ENCODE assay signal across 9 mouse cellular contexts in the genomic region with DNA sequence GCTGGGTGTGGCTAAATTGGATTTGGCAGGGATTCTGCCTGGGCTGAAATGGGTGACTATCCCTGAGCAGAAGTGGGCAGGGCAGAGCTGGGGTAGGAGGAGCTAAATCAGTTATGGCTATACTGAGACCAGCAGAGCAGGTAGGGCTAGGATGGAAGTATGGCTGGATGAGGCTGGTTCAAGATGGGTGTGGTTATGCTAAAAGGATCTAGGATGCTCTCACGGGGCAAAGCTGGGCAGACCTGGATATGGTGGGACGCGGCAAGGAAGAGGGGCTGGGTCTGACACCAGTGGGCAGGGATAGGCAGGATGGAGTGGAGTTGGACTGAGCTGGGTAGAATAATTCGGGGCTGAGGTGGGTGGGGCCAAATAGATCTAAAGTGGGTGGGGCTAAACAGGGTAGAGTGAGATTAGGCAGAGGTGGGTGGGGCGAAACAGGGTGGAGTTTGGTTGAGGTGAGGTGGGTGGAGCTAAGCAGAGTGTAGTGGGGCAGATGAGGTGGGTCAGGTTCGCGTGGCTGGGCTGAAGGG. TPM values are rescaled to one million over a fixed set of nuclear protein-coding genes. Genes with fewer than 3 reads are reported as not detected.
DNase-seq lines count a peak whose midpoint lies in the region; ATAC-seq and TF ChIP-seq lines count a peak whose summit lies in the region.
"Had no signal": no experiment of that assay in that cellular context is flagged by ENCODE, and none has a peak within 500 bp of the region (broad histone marks: within the 10 kb centered on the region; RNA-seq: fewer than 3 reads in every experiment).

No protein-coding gene starts in this region.

- WGBS in heart, embryonic 12.5 days: 94% methylated on average over 7 of the region's 7 CpGs
- 93% methylated on average over 7 of the region's 7 CpGs for WGBS in heart, embryonic 10.5 days
- 93% methylated on average over 7 of the region's 7 CpGs for WGBS in lung, postnatal 0 days
- WGBS in intestine, embryonic 14.5 days: 93% methylated on average over 7 of the region's 7 CpGs
- WGBS in liver, postnatal 0 days (ENCODE audit: insufficient replicate concordance): 89% methylated on average over 7 of the region's 7 CpGs

- H3K4me2 ChIP-seq in heart, embryonic 12.5 days: no peak overlapping the region
- no peak overlapping the region for H3K4me2 ChIP-seq in lung, postnatal 0 days (replicated peaks; ENCODE audit: low read depth, low read length)
- no peak overlapping the region for H3K4me2 ChIP-seq in intestine, embryonic 14.5 days (ENCODE audit: low read length)
- H3K4me2 ChIP-seq in liver, postnatal 0 days (ENCODE audit: low read depth, low read length): no peak overlapping the region

- no peak overlapping the region for H3K4me3 ChIP-seq in heart, embryonic 12.5 days
- H3K4me3 ChIP-seq in heart, embryonic 10.5 days: no peak overlapping the region
- H3K4me3 ChIP-seq in lung, postnatal 0 days (ENCODE audit: low read depth, low read length): no peak overlapping the region
- no peak overlapping the region for H3K4me3 ChIP-seq in intestine, embryonic 14.5 days (ENCODE audit: low read depth, low read length)
- H3K4me3 ChIP-seq in liver, postnatal 0 days (ENCODE audit: low read depth, low read length): no peak overlapping the region

- TF ChIP-seq CTCF in lung, postnatal 0 days (IDR thresholded peaks at IDR 0.05): no peak
- TF ChIP-seq CTCF in liver, postnatal 0 days (IDR thresholded peaks at IDR 0.05; ENCODE audit: low read depth): no peak

- no peaks in the 10 kb centered on the region; the same call in 1 of the 2 replicates for H3K9me3 ChIP-seq in heart, embryonic 12.5 days (replicated peaks)
- H3K9me3 ChIP-seq in heart, embryonic 10.5 days: no peaks in the 10 kb centered on the region
- H3K9me3 ChIP-seq in lung, postnatal 0 days (ENCODE audit: low read length): no peaks in the 10 kb centered on the region
- no peaks in the 10 kb centered on the region for H3K9me3 ChIP-seq in intestine, embryonic 14.5 days (ENCODE audit: control insufficient read depth, low read length)
- no peaks in the 10 kb centered on the region for H3K9me3 ChIP-seq in liver, postnatal 0 days (ENCODE audit: low read length)

- peaks cover 93% of the 10 kb centered on the region for H3K36me3 ChIP-seq in heart, embryonic 12.5 days
- H3K36me3 ChIP-seq in heart, embryonic 10.5 days: peaks cover 96% of the 10 kb centered on the region
- peaks cover 34% of the 10 kb centered on the region for H3K36me3 ChIP-seq in lung, postnatal 0 days (ENCODE audit: insufficient read depth, low read length)
- H3K36me3 ChIP-seq in intestine, embryonic 14.5 days (ENCODE audit: control insufficient read depth, insufficient read depth, low read length): peaks cover 85% of the 10 kb centered on the region
- peaks cover 32% of the 10 kb centered on the region for H3K36me3 ChIP-seq in liver, postnatal 0 days (replicated peaks; ENCODE audit: insufficient read depth, low read length)

- peak; percentile 49; the same call in 1 of the 2 replicates for ATAC-seq in heart, embryonic 12.5 days (ENCODE audit: insufficient number of reproducible peaks, low FRiP score)
- peak; percentile 8 for ATAC-seq in lung, postnatal 0 days
- peak; percentile 26; the same call in 1 of the 2 replicates for ATAC-seq in intestine, embryonic 14.5 days (replicated peaks; ENCODE audit: low FRiP score, low TSS enrichment, low read depth)
- ATAC-seq in liver, postnatal 0 days: peak; percentile 29; the same call in 1 of the 2 replicates
- ATAC-seq in cerebellum, adult (ENCODE audit: insufficient number of reproducible peaks, low FRiP score, low TSS enrichment): no peak

- H3K9ac ChIP-seq in heart, embryonic 12.5 days: no peak overlapping the region
- H3K9ac ChIP-seq in lung, postnatal 0 days (replicated peaks; ENCODE audit: low read depth): no peak overlapping the region
- no peak overlapping the region for H3K9ac ChIP-seq in intestine, embryonic 14.5 days (ENCODE audit: low read length)
- no peak overlapping the region for H3K9ac ChIP-seq in liver, postnatal 0 days (replicated peaks)

- DNase-seq in heart, embryonic 10.5 days (ENCODE audit: low spot score): no peak
- no peak for DNase-seq in lung, postnatal 0 days (ENCODE audit: low spot score)
- no peak for DNase-seq in lung, postnatal 10 days
- no peak for DNase-seq in intestine, embryonic 14.5 days (ENCODE audit: low spot score)
- peak; percentile 26 for DNase-seq in liver, postnatal 0 days
- DNase-seq in testis, postnatal 14 days (ENCODE audit: low spot score): no peak
- DNase-seq: left cerebral cortex, postnatal 4 days had no signal

- H3K27ac ChIP-seq in heart, embryonic 12.5 days (ENCODE audit: poor library complexity, severe bottlenecking): no peak overlapping the region
- H3K27ac ChIP-seq in heart, embryonic 10.5 days: no peak overlapping the region
- H3K27ac ChIP-seq in lung, postnatal 0 days (ENCODE audit: low read length): no peak overlapping the region
- H3K27ac ChIP-seq in intestine, embryonic 14.5 days (ENCODE audit: low read depth): no peak overlapping the region
- no peak overlapping the region for H3K27ac ChIP-seq in liver, postnatal 0 days (ENCODE audit: low read depth)

- peaks cover 13% of the 10 kb centered on the region for H3K4me1 ChIP-seq in heart, embryonic 12.5 days (replicated peaks)
- H3K4me1 ChIP-seq in heart, embryonic 10.5 days: peaks cover 3% of the 10 kb centered on the region; the same call in 1 of the 2 replicates
- H3K4me1 ChIP-seq in lung, postnatal 0 days (ENCODE audit: insufficient read depth, low read depth, low read length): no peaks in the 10 kb centered on the region
- no peaks in the 10 kb centered on the region for H3K4me1 ChIP-seq in intestine, embryonic 14.5 days (replicated peaks; ENCODE audit: control insufficient read depth, insufficient read depth, low read length)
- H3K4me1 ChIP-seq in liver, postnatal 0 days (ENCODE audit: insufficient read depth): no peaks in the 10 kb centered on the region

- TF ChIP-seq EP300 in lung, postnatal 0 days (IDR thresholded peaks at IDR 0.05): no peak
- no peak for TF ChIP-seq EP300 in liver, postnatal 0 days (IDR thresholded peaks at IDR 0.05; ENCODE audit: low read depth)

- no peaks in the 10 kb centered on the region for H3K27me3 ChIP-seq in heart, embryonic 12.5 days (replicated peaks)
- no peaks in the 10 kb centered on the region for H3K27me3 ChIP-seq in heart, embryonic 10.5 days (ENCODE audit: insufficient read depth, poor library complexity, severe bottlenecking)
- H3K27me3 ChIP-seq in lung, postnatal 0 days (replicated peaks; ENCODE audit: insufficient read depth, low read length): no peaks in the 10 kb centered on the region
- H3K27me3 ChIP-seq in intestine, embryonic 14.5 days (replicated peaks; ENCODE audit: control insufficient read depth, insufficient read depth, low read length): no peaks in the 10 kb centered on the region
- H3K27me3 ChIP-seq in liver, postnatal 0 days (ENCODE audit: insufficient read depth, low read length): no peaks in the 10 kb centered on the region

RNA-seq across cellular contexts. Expression of gene Gtf2ird1, which starts 46.1 kb away (rescaled TPM):
- polyA plus RNA-seq in heart, embryonic 12.5 days (2016; fragmentation: Nextera tagmentation; extraction: Ambion mirVana): 64.8 and 72.8 TPM in 2 replicates
- polyA plus RNA-seq in heart, embryonic 10.5 days (2016; fragmentation: Nextera tagmentation; extraction: Ambion mirVana): 64.1 and 74.8 TPM in 2 replicates
- polyA plus RNA-seq in lung, postnatal 0 days (2015; fragmentation: Nextera tagmentation; extraction: Ambion mirVana): 31.9 and 36.1 TPM in 2 replicates
- polyA plus RNA-seq in intestine, embryonic 14.5 days (2014; fragmentation: Nextera tagmentation; extraction: Ambion mirVana): 85.9 and 101 TPM in 2 replicates
- polyA plus RNA-seq in liver, postnatal 0 days (2015; fragmentation: Nextera tagmentation; extraction: Ambion mirVana): 10.0 and 11.0 TPM in 2 replicates
